Mouse (Mus musculus) urinary bladder, postnatal 14 days (tissue): Measurements from ENCODE around the gene Zfp62.
A peak's percentile ranks its signal among the peaks of the same experiment; 100 is the strongest.

ENCODE experiments used
- DNase-seq: peaks from one replicate; pipeline ENCODE4 v3.0.0; 2021; ENCODE audit warnings: low spot score

The Zfp62 gene

GRCm38 (mm10) chr11:49248974-49249700 is 46.0 kb downstream of the Zfp62 start:
- no peak for DNase-seq

DNA sequence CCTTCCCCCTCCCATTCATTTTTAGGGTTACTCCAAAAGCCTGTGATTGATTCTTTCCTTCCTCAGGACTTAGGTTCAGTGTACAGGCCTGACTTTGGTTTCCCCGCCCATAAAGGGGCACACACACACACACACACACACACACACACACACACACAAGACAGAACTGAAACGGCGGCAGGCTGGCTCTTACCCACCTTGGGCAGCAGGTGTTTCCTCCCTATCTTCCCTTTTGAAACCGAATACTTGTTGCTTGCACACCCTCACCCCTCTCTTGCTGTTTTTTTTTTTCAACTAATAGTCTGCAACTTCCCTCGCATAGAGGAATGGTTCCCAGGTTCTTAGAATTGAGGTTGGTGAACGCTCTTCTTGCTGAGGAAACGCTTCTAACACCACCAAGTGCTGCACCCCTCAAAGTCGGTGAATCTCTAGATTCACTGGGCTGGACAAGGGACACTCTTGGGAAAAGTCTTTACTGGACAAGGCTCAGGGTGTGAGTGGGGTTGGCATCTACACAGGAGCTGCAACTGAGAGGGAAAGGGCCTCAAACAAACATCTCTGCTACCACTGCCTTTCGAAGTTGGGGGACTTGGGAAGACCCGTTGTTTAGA is 46.8 kb downstream of the Zfp62 start:
- no peak for DNase-seq

GRCm38 (mm10) chr11:49250422-49251379 is 47.6 kb downstream of the Zfp62 start:
- DNase-seq = peak; percentile 93

- no peak for DNase-seq
Observed at GRCm38 (mm10) chr11:49251380-49251761, 48.3 kb downstream of the Zfp62 start.

- DNase-seq = no peak
Observed at GRCm38 (mm10) chr11:49252048-49252447, 49.0 kb downstream of the Zfp62 start.

GRCm38 (mm10) chr11:49253035-49253434 is 49.9 kb downstream of the Zfp62 start:
- DNase-seq = no peak

GRCm38 (mm10) chr11:49259296-49259695 is 56.2 kb downstream of the Zfp62 start:
- DNase-seq = no peak

GRCm38 (mm10) chr11:49259829-49260228 is 56.7 kb downstream of the Zfp62 start:
- DNase-seq = no peak

GRCm38 (mm10) chr11:49260598-49261312 is 57.7 kb downstream of the Zfp62 start:
- no peak for DNase-seq

DNA sequence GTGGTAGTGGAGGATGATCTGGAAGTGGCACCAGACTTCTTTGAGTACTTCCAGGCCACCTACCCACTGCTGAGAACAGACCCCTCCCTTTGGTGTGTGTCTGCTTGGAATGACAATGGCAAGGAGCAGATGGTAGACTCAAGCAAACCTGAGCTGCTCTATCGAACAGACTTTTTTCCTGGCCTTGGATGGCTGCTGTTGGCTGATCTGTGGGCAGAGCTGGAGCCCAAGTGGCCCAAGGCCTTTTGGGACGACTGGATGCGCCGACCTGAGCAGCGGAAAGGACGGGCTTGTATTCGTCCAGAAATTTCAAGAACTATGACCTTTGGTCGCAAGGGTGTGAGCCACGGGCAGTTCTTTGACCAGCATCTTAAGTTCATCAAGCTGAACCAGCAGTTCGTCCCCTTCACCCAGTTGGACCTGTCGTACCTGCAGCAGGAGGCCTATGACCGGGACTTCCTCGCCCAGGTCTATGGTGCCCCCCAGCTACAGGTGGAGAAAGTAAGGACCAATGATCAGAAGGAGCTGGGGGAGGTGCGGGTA is 58.3 kb downstream of the Zfp62 start:
- DNase-seq = no peak

DNA sequence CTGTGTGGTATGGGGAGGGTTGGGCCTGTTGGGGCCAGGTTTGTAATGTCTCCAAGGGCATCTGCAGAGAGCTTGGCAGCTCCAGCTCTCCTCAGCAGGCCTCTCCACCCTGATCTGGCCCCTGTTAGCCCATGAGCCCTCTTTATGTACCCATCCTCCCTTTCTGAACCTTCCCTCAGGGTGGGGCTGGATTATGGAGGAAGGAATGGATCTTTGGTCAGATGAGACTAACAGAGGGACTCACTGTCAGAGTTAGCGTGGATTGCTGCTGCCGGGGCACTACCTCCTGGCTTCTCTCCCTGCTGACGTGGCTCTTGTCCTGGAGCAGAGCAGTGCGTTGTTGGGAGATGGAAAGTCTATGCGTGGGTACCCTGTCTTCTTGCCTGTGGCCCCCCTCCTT is 59.2 kb downstream of the Zfp62 start:
- DNase-seq = no peak

DNA sequence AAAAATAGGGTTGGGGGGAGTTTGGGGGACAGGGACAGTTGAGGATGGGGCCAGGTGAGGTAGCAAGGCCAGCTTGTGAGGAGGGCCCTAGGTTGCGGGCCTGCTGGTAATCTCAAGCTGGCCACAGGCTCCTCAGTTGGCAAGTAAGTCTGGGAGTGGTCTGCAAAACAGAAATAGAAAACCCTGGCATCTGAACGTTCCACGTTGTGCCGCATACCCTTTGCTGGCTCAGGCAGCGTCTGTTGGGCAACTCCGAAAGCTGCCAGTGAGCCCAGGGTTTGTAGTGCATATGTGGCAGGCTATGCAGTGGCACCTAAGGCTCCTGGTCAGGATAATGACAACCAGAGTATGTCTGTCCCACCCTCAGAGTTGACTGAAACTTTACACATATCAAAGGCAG is 60.1 kb downstream of the Zfp62 start:
- DNase-seq = no peak

- no peak for DNase-seq
Observed at GRCm38 (mm10) chr11:49264081-49264480, 61.0 kb downstream of the Zfp62 start.

- DNase-seq = no peak
Observed at GRCm38 (mm10) chr11:49264622-49265021, 61.5 kb downstream of the Zfp62 start.

DNA sequence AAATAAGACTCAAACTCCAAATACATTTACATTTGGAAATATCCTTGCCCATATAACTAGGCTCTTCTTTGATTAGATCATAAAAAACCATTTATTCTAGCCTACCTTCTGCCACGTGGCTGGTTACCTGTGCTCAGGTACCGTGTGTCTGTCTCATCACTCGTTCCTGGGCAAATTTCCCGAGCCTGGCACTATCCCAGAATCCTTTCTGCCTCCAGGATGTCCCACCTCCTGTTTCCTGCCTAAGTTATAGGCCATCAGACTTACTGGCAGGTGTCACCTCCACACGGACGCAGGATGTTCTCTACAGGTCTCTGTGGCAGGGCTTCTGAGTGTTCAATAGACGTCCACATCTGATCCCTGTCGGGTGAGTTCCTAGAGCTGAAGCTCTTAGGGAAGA is 62.0 kb downstream of the Zfp62 start:
- DNase-seq = no peak

DNA sequence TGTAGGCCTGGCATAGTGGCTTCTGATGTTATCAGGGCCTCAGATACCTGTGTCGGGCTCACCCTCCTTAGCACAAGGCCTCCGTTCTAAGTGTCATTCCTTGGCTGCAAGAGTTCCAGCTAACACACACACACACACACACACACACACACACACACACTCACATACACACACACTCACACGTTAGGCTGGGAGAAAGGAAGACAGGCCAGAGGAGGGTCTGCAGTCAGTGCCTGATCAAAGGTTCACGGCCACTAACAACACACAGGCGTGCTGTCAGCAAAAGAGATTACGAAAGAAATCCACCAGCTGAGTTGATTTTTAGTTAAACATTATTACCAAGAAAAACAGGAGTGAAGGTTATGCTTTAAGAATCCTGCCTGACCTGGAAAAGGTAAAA is 63.6 kb downstream of the Zfp62 start:
- DNase-seq = no peak

DNA sequence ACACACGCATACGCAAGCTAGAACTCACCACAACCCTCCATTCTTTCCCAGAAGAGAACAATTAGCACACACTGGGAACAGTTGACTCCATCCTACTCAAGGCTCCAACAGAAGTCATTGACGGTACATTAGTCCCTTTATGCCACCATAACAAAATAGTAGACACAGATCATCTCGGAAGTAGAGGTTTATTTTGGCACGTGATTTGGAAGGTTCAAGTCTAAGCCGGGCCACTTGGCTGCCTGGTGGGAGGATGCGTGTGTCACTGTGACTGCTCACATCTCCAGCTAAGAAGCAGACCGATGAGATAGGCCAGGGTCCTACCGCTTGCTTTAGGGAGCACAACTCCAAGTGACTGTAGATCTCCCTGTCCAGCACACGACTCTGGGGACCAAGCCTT is 64.2 kb downstream of the Zfp62 start:
- DNase-seq = no peak

- DNase-seq = no peak
Observed at GRCm38 (mm10) chr11:49267970-49268579, 65.0 kb downstream of the Zfp62 start.
